Mouse (Mus musculus) effector memory CD4-positive, alpha-beta T cell, adult 5 months (primary cell): Measurements from ENCODE around the gene Aplp2. TPM values are rescaled to one million over a fixed set of nuclear protein-coding genes. Genes with fewer than 3 reads are reported as not detected.

Experiments
- polyA plus RNA-seq: library from polyadenylated mRNA; unstranded; fragments of 100-300 nt; shearing (Covaris generic); gene quantifications from one replicate; pipeline ENCODE4 v1.2.1, GENCODE M21; 2017

The Aplp2 gene
- 186 TPM for polyA plus RNA-seq

DNA sequence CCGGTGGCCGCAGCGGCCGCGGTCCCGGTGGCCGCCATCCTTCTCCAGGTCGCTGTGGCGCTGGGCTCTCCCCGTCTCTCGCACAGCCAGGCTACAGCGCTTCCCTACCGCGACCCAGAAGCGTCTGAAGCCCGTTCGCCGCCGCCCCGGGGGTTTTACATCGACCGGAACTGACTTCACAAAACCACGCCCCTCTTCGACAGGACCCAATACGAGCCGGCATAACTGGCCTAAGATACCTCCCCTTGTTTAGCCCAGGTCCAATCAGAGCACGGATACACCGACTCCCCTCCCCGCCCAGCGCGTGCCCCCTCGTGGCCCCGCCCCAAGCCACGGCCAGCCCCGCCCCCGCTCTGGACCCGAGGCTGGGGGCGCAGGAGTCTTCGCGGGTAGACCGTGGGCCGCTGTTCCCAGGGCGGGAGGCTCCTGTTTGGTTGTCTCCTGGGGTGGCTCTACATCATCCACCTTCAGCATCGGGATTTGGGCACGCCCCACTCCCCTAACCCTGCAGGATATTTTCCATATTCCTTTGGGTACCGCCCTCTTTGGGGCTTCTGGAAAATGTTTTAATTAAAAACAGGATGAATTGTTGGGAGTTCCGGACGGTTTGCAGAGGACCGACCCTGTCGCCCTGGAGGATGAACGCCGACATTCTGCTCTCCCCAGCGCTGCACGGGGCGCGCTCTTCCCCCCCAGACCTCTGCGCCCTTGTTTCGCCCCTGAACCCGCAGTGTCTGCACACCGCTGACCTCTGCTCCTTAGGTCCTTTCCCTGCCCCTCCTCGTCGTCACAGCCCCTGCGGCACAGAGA is at the start of gene Aplp2:
Gene Aplp2, minus strand, starts transcription at position 126 of the 810 bp plus-strand sequence.

DNA sequence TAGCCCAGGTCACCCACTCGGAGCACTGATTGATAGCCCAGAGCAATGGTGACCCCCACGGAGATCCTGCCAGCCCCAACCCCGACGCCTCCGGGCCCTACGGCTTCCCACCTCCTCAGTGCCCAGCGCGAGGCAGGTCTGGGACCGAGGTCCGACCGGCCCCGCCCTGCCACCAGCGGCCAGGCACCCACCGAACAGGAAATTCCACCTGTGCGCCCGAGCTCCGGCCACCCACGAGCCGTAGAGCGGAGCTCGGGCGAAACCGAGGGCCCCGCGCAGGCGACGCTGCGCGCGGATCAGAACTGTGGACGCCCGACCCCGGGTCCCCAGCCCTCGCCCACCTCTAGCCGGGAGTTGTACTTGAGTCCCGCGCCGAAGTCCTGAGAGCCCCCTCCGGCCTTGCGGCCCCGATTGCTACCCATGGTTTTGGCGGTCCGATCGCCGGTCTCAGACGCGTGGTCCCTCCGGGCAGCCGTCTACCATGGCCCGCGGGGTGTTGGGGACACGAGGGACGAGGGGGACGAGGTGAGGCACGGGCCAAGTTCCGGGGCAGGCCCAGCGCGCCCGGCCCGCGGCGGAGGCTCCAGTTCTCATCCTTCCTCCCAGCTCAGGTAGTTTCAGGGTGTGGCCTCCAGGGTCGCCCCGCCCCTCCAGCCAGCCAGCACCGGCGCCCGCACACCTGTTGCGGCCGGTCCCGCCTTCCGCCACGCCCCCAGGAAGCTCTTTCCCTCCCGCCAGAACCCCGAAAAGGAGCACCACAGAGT is 80.2 kb downstream of the Aplp2 start, which contains the start of gene St14:
Gene St14, minus strand, starts transcription at position 649 of the 764 bp plus-strand sequence.

Other genes with a start within 250 kb of the Aplp2 start
- gene Zbtb44, start 181.2 kb downstream of the Aplp2 start, polyA plus RNA-seq = 40.0 TPM
- 10.2 TPM for gene St14, start 80.0 kb downstream of the Aplp2 start, polyA plus RNA-seq
- 18.2 TPM for gene Prdm10, start 68.7 kb upstream of the Aplp2 start, polyA plus RNA-seq
- gene Nfrkb, start 174.4 kb upstream of the Aplp2 start, polyA plus RNA-seq = 33.8 TPM